Mouse (Mus musculus) c-Kit-positive CD71-positive TER-119-positive erythroid progenitor cells, embryonic 14.5 days (primary cell): ENCODE results near the gene Baiap3.

Source experiments
- DNase-seq: peaks from one replicate; pipeline ENCODE4 v3.0.0-alpha.2; 2013; ENCODE audit warnings: low spot score

The Baiap3 gene

GRCm38 (mm10) chr17:25256140-25256754, at the start of gene Baiap3:
Gene Baiap3 (minus strand): TSS chr17:25256364.
- no peak for DNase-seq

- DNase-seq = no peak
Measured at GRCm38 (mm10) chr17:25298094-25298493, 41.9 kb upstream of the Baiap3 start, which contains the start of gene Prss34. Gene Prss34 (plus strand): TSS chr17:25298394.

- no peak for DNase-seq
Measured at GRCm38 (mm10) chr17:25294111-25294510, 37.9 kb upstream of the Baiap3 start.

GRCm38 (mm10) chr17:25293495-25293894, 37.3 kb upstream of the Baiap3 start:
- DNase-seq = no peak

- DNase-seq = no peak
Measured at GRCm38 (mm10) chr17:25290411-25290810, 34.2 kb upstream of the Baiap3 start.

GRCm38 (mm10) chr17:25288842-25289241, 32.7 kb upstream of the Baiap3 start:
- no peak for DNase-seq

- peak; percentile 76 for DNase-seq
Measured at GRCm38 (mm10) chr17:25285033-25285432, 28.9 kb upstream of the Baiap3 start.

GRCm38 (mm10) chr17:25282133-25282532, 26.0 kb upstream of the Baiap3 start:
- peak; percentile 66 for DNase-seq

GRCm38 (mm10) chr17:25275833-25276232, 19.7 kb upstream of the Baiap3 start:
- no peak for DNase-seq

- DNase-seq = no peak
Measured at GRCm38 (mm10) chr17:25274571-25275346, 18.6 kb upstream of the Baiap3 start, which contains the start of gene Ube2i. Gene Ube2i (minus strand): TSS chr17:25274622.

GRCm38 (mm10) chr17:25273706-25274501, 17.7 kb upstream of the Baiap3 start:
- DNase-seq = peak; percentile 99

GRCm38 (mm10) chr17:25272951-25273705, 17.0 kb upstream of the Baiap3 start:
- peak; percentile 42 for DNase-seq

GRCm38 (mm10) chr17:25272326-25272725, 16.2 kb upstream of the Baiap3 start:
- DNase-seq = peak; percentile 64

- no peak for DNase-seq
Measured at GRCm38 (mm10) chr17:25270795-25271335, 14.7 kb upstream of the Baiap3 start.

- DNase-seq = no peak
Measured at GRCm38 (mm10) chr17:25264453-25264852, 8.3 kb upstream of the Baiap3 start.

- DNase-seq = no peak
Measured at GRCm38 (mm10) chr17:25257804-25258261, 1.7 kb upstream of the Baiap3 start.

GRCm38 (mm10) chr17:25255110-25255509, 1.1 kb downstream of the Baiap3 start:
- DNase-seq = no peak

- DNase-seq = no peak
Measured at GRCm38 (mm10) chr17:25253760-25254159, 2.4 kb downstream of the Baiap3 start.

GRCm38 (mm10) chr17:25252643-25253042, 3.5 kb downstream of the Baiap3 start:
- DNase-seq = no peak

GRCm38 (mm10) chr17:25250181-25250835, 5.9 kb downstream of the Baiap3 start:
- DNase-seq = no peak
